Mouse (Mus musculus): ENCODE measurements at regions not wholly inside any gene's neighbourhood (a gene's known extent, or its start where the extent isn't known, plus 50 kb on each side); places are given as distances from the start of the nearest gene placed in this dataset.

DNA sequence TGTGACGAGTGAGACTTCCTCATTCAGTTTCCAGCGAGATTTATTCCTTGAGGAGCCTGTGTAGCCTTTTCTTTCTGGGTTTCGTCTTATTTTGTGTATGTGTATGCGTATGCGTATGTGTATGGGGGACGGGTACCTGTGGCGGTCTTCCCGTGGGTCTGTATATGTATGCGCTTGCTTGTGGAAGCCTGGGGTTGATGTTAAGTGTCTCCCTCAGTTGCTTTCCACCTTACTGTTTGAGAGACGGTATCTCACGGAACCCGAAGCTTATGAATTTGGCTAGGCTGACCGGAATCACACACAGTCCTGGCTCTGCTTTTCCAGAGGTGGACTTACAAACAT, 87.1 kb downstream of the Ankrd50 start:
- WGBS: 72% methylated on average over 13 of the region's 13 CpGs
- Histone ChIP-seq H3K36me3 (no peaks in the 10 kb centered on the region), H3K4me2 (replicated peaks) (no peak overlapping the region), H3K4me3 (no peak overlapping the region), H3K9ac (replicated peaks) (no peak overlapping the region), H3K27me3 (no peaks in the 10 kb centered on the region), H3K4me1 (peaks cover 11% of the 10 kb centered on the region), H3K9me3 (no peaks in the 10 kb centered on the region), H3K27ac (replicated peaks) (no peak overlapping the region)
- ATAC-seq (replicated peaks): no peak

DNA sequence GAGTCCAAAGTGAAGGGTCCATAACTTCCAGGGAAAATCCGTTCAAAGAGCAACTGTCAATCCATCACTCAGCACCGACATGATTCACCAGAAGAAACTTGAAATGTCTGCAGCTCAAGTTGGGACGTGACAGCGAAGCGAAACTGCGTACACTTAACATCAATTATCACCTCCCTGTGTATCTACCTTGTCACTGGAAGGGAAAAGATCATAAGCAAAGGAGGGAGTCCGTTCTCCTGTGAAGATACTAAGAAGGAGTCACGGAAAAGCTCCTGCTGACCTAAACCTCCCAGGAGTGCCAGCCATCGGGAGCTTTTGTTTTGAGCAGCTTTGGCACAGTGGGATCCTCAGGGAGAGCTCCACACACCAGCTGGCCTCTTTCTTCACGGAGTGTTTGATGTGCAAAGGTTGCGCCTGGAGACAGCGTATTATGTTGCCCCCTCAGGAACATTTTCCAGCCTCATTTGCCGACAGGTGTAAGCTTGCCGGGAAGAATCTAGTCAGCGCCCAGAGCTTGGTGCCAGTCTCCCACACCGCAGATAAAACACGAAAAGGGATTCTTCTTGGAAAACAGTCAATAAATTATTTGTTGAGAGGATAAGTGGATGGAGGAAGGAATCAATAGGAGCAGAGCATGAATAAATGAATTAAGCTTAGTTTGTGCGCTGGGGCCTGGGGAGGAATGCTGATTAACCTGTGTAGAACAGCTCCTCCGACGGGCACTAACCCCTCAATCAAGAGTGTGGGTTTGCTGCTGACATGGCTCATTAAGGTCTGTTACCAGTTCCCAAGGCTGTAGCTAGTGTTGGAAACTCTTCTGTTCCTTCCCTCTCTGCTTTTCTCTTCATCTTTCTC, 87.7 kb downstream of the Ankrd50 start:
- no peaks in the 10 kb centered on the region for H3K36me3 ChIP-seq
- peak overlapping the region; percentile 43 for H3K4me2 ChIP-seq (replicated peaks)
- ATAC-seq (replicated peaks): 0 out of 2 replicates have a peak, but pooled peaks have one; percentile 46
- H3K9ac ChIP-seq (replicated peaks): peak overlapping the region; percentile 19; the same call in 1 of the 2 replicates
- H3K27ac ChIP-seq (replicated peaks): no peak overlapping the region
- 3% methylated on average over 20 of the region's 20 CpGs for WGBS
- peak overlapping the region; percentile 24 for H3K4me3 ChIP-seq
- H3K27me3 ChIP-seq: no peaks in the 10 kb centered on the region
- H3K9me3 ChIP-seq: no peaks in the 10 kb centered on the region
- H3K4me1 ChIP-seq: peaks cover 11% of the 10 kb centered on the region

DNA sequence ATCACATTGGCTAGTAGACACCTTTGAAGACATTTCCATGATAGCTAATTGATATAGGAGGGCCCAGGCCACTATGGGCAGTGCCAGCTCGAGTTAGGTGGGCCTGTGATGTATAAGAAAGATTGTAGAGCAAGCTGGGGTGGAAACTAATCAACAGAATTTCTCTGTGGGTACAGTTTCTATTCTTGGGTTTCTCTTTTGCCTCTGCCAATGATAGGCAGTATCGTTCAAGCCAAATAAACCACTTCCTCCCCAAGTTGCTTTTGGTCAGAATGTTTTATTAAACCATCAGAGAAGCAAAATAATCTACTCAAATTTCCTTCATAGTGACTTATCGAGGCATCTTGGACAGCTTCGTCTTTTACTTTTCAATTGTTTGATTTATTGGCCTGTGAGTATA, 90.3 kb downstream of the Ankrd50 start:
- WGBS: 78% methylated on average over 4 of the region's 4 CpGs
- no peak for ATAC-seq (replicated peaks)
- Histone ChIP-seq H3K27ac (replicated peaks) (no peak overlapping the region), H3K4me1 (peaks cover 12% of the 10 kb centered on the region), H3K4me3 (no peak overlapping the region), H3K9ac (replicated peaks) (no peak overlapping the region), H3K36me3 (no peaks in the 10 kb centered on the region), H3K27me3 (no peaks in the 10 kb centered on the region), H3K9me3 (no peaks in the 10 kb centered on the region), H3K4me2 (replicated peaks) (no peak overlapping the region)

DNA sequence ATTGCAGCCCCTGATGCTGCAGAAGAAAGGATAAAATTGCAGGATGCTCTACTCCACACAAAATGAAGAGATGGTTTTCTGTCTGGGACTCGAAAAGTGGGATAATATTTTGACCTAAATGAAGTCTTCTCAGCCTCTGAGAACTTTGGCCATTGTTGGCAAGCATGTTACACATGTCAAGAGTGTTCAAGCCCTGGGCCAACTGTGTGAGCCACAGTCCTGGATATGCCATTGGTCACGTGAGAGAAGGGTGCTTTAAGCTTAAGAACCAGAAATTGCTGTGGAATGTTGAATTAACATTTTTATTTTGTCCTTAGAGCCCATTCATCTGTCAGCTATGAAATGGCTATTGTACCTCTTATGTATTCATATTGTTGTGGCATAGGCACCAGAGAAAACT, 95.0 kb downstream of the Ankrd50 start:
- 54% methylated on average over 2 of the region's 2 CpGs for WGBS

DNA sequence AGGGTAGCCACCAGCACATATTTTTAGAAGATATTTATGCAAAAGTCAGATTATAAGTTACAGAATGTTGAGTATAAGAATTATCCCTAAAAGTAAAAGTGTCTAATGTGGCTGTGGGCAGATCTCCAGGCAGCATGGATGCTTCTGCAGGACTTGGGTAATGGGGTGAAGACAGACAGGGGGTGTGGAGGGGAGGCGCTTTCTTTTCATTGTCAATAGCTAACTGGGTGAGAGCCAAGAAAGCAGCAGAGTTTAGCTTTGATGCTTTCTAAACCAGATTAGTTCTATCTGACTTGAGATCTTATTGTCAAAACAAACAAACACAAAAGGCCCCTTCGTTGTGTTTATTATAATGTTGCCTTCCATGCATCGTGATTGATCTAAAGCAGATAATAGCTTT, 95.7 kb downstream of the Ankrd50 start:
- Histone ChIP-seq H3K4me3 (no peak overlapping the region), H3K9me3 (no peaks in the 10 kb centered on the region), H3K36me3 (no peaks in the 10 kb centered on the region), H3K4me1 (peaks cover 5% of the 10 kb centered on the region; the same call in 1 of the 2 replicates), H3K4me2 (replicated peaks) (no peak overlapping the region), H3K27me3 (no peaks in the 10 kb centered on the region), H3K9ac (replicated peaks) (no peak overlapping the region), H3K27ac (replicated peaks) (no peak overlapping the region)
- no peak for ATAC-seq (replicated peaks)
- WGBS: 2% methylated on average over 3 of the region's 3 CpGs

More for the DNA sequence above, 95.0 kb downstream of the Ankrd50 start:
- Histone ChIP-seq H3K4me2 (replicated peaks) (no peak overlapping the region), H3K4me1 (peaks cover 5% of the 10 kb centered on the region; the same call in 1 of the 2 replicates), H3K27me3 (no peaks in the 10 kb centered on the region), H3K36me3 (no peaks in the 10 kb centered on the region), H3K9me3 (no peaks in the 10 kb centered on the region), H3K9ac (replicated peaks) (no peak overlapping the region), H3K4me3 (no peak overlapping the region), H3K27ac (replicated peaks) (no peak overlapping the region)
- no peak for ATAC-seq (replicated peaks)

DNA sequence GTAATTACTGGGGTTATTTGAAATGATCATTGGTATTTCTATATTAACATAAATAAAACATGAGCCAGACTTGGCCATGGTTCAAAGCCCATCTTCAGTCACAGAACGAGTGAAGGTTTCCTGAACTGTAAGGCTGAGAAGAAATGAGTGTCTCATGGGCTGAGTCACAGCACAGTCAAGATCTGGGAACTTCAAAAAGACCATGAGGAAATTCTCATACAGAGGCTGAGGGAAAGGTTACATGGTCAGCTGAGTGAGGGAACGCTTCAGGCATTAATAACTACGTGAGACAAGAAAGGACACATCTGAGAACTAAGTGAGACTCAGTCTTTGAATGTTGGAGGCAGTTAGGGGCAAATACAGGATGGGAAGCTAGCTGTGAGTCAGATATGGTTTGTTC, 101.9 kb downstream of the Ankrd50 start:
- no peak for ATAC-seq (replicated peaks)
- Histone ChIP-seq H3K9me3 (no peaks in the 10 kb centered on the region), H3K4me3 (no peak overlapping the region)

DNA sequence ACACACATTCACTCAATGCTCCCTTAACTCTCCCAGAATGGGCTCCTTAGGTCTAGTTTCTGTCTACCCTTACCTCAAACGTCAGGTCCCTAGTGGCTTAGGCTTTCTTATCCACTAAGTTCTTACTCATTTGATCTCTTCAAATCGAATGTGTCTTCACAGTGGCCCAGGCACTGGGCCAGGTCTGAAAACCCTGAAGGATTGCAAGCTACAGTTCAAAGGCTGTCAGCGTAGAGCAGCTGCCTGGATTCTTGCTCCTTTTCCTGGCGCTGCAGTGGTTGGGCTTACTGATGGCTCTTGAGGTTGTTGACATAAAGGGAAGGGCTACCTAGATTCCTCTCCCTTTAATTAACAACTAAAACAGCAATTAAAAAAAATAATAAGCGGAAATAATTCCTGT, 103.0 kb downstream of the Ankrd50 start:
- Histone ChIP-seq H3K9ac (replicated peaks) (no peak overlapping the region), H3K4me1 (no peaks in the 10 kb centered on the region), H3K9me3 (no peaks in the 10 kb centered on the region), H3K27ac (replicated peaks) (no peak overlapping the region), H3K36me3 (no peaks in the 10 kb centered on the region), H3K4me2 (replicated peaks) (no peak overlapping the region), H3K4me3 (no peak overlapping the region), H3K27me3 (no peaks in the 10 kb centered on the region)
- no peak for ATAC-seq (replicated peaks)
- WGBS: 67% methylated on average over 5 of the region's 5 CpGs

More for the DNA sequence above, 101.9 kb downstream of the Ankrd50 start:
- H3K36me3 ChIP-seq: no peaks in the 10 kb centered on the region
- no peak overlapping the region for H3K27ac ChIP-seq (replicated peaks)
- no peaks in the 10 kb centered on the region for H3K27me3 ChIP-seq
- WGBS: 74% methylated on average over 3 of the region's 3 CpGs
- no peaks in the 10 kb centered on the region for H3K4me1 ChIP-seq
- no peak overlapping the region for H3K9ac ChIP-seq (replicated peaks)
- no peak overlapping the region for H3K4me2 ChIP-seq (replicated peaks)

DNA sequence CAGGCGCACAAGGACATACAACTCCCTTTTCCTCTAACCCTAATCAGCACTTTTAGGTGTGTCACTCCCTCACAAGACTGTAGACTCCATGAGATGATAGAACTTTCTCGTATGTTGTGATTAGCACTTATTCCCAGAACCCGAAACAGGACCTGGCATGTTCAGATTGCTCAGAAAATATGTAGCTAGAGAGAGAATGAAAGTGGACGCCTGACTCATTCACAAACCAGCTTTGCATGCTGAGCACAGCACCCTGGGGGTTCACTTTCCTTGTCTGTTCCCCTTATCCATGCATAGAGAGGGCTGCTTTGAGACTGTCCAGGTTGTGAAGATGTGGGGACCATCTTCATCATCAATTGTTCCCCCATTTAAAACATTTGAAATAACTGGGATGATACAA, 111.0 kb downstream of the Ankrd50 start:
- Histone ChIP-seq H3K4me2 (replicated peaks) (no peak overlapping the region), H3K9me3 (no peaks in the 10 kb centered on the region), H3K4me1 (no peaks in the 10 kb centered on the region), H3K27me3 (no peaks in the 10 kb centered on the region), H3K4me3 (no peak overlapping the region), H3K36me3 (no peaks in the 10 kb centered on the region), H3K27ac (replicated peaks) (no peak overlapping the region), H3K9ac (replicated peaks) (no peak overlapping the region)
- ATAC-seq (replicated peaks): no peak
- 82% methylated on average over 4 of the region's 4 CpGs for WGBS

DNA sequence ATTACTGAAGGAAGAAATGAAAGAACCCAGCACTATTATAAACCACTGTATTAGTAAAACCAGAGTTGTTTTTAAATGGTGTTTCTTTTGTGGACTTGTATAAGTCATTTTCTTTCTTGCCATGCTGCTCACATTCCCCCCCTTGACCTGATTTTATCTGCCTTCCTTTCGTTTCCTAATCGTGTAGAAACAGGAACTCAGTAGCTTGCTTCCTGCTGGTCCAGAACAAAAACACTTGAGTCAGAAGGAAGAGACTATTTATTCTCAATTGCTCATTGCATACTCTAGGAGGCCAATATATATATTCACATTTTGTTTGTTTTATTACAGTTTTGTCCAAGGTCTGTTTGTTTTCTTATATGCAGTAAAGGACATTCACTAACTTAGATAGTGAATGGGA, 112.9 kb downstream of the Ankrd50 start:
- 59% methylated on average over 2 of the region's 2 CpGs for WGBS
- Histone ChIP-seq H3K4me2 (replicated peaks) (no peak overlapping the region), H3K4me3 (no peak overlapping the region), H3K9me3 (no peaks in the 10 kb centered on the region), H3K36me3 (no peaks in the 10 kb centered on the region), H3K27me3 (no peaks in the 10 kb centered on the region), H3K9ac (replicated peaks) (no peak overlapping the region), H3K4me1 (no peaks in the 10 kb centered on the region), H3K27ac (replicated peaks) (no peak overlapping the region)
- no peak for ATAC-seq (replicated peaks)

DNA sequence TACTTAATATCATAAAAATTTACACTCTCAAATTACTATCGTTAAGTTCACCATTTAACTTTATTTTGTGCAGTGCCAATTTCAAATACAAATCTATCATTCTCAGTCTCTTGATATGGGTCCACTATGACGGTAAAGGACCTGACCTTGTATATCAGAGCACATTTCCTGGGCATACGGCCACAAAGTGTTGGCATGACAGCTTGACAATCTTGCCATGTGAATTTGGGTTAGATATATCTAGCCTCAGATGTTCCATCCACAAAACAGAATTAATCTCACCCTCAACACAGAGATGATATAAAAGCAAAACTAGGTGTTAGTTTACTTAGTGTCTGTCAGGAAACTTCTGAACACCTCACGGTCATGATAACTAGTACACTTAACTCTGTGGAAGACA, 120.8 kb downstream of the Ankrd50 start:
- ATAC-seq (replicated peaks): no peak

DNA sequence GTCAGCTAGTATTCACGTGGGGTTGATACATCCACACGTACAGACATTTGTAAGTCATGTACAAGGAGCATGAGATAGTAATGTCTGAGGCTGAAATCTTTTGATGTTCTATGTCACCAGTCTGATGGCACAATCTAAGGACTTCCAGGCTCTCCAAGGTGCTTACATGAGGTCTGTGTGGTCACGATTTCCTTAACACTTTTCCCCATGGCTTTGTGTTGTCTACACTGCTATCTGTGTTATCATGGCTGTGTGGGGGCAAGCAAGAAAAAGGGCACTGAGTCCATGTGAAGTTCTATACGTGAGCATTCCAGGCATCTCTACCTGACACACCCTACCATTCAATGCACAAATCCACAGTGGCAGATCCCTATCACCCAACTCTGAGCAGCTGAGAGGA, 123.2 kb downstream of the Ankrd50 start:
- no peaks in the 10 kb centered on the region for H3K36me3 ChIP-seq
- H3K4me3 ChIP-seq: no peak overlapping the region
- H3K27ac ChIP-seq (replicated peaks): no peak overlapping the region
- H3K9ac ChIP-seq (replicated peaks): no peak overlapping the region
- H3K4me1 ChIP-seq: peaks cover 3% of the 10 kb centered on the region; the same call in 1 of the 2 replicates
- no peaks in the 10 kb centered on the region for H3K27me3 ChIP-seq
- no peaks in the 10 kb centered on the region for H3K9me3 ChIP-seq
- no peak for ATAC-seq (replicated peaks)
- no peak overlapping the region for H3K4me2 ChIP-seq (replicated peaks)
- 90% methylated on average over 4 of the region's 4 CpGs for WGBS

More for the DNA sequence above, 120.8 kb downstream of the Ankrd50 start:
- H3K36me3 ChIP-seq: no peaks in the 10 kb centered on the region
- no peak overlapping the region for H3K4me3 ChIP-seq
- whole genome bisulfite sequencing: 96% methylated on average over 4 of the region's 4 CpGs
- no peak overlapping the region for H3K27ac ChIP-seq (replicated peaks)
- peaks cover 3% of the 10 kb centered on the region; the same call in 1 of the 2 replicates for H3K4me1 ChIP-seq
- no peak overlapping the region for H3K4me2 ChIP-seq (replicated peaks)
- no peak overlapping the region for H3K9ac ChIP-seq (replicated peaks)
- no peaks in the 10 kb centered on the region for H3K27me3 ChIP-seq
- no peaks in the 10 kb centered on the region for H3K9me3 ChIP-seq

DNA sequence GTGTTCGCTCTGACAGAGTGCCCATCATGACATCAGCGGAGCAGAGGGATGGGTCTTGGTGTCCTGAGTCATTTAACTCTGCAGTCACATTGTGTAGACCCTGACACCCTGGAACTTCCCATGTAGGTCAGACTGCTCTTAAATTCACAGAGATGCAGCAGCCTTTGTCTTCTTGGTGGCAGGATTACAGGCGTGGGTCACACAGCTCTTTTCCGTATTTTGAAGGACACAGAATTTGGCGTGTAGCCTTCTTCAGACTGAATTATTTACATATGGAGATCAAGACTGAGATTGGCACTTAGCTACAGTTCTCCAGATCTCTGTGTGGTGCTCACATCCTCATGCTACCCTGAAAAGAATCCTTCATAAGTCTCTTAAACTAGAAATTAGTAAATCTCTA, 123.7 kb downstream of the Ankrd50 start:
- Histone ChIP-seq H3K4me1 (peaks cover 3% of the 10 kb centered on the region; the same call in 1 of the 2 replicates), H3K27ac (replicated peaks) (no peak overlapping the region), H3K36me3 (no peaks in the 10 kb centered on the region), H3K9ac (replicated peaks) (no peak overlapping the region), H3K9me3 (no peaks in the 10 kb centered on the region), H3K4me2 (replicated peaks) (no peak overlapping the region), H3K27me3 (no peaks in the 10 kb centered on the region), H3K4me3 (no peak overlapping the region)
- ATAC-seq (replicated peaks): no peak
- 68% methylated on average over 5 of the region's 5 CpGs for WGBS

Measured in forebrain, embryonic 15.5 days (tissue).